Mouse (Mus musculus) limb, embryonic 10.5 days (tissue): ENCODE measurements around the gene Avpr1b. TPM values are rescaled to one million over a fixed set of nuclear protein-coding genes. Genes with fewer than 3 reads are reported as not detected.

Experiments
- DNase-seq: peaks from one replicate; pipeline ENCODE4 v3.0.0-alpha.2; 2017; ENCODE audit warnings: low spot score
- H3K27ac ChIP-seq: fragments of 300-500 bp; sonication (generic); 2 replicates; pipeline ENCODE4 v1.5.1; 2016; ENCODE audit warnings: mild to moderate bottlenecking
- H3K27me3 ChIP-seq: fragments of 300-500 bp; sonication (generic); 2 replicates; pipeline ENCODE4 v1.6.1; 2016; ENCODE audit warnings: low read depth, mild to moderate bottlenecking; ENCODE audit not compliant: poor library complexity, severe bottlenecking
- H3K36me3 ChIP-seq: fragments of 300-500 bp; sonication (generic); 2 replicates; pipeline ENCODE4 v1.6.1; 2016; ENCODE audit warnings: mild to moderate bottlenecking, moderate library complexity
- H3K4me1 ChIP-seq: fragments of 300-500 bp; sonication (generic); 2 replicates; pipeline ENCODE4 v1.6.1; 2016
- H3K4me3 ChIP-seq: fragments of 300-500 bp; sonication (generic); 2 replicates; pipeline ENCODE4 v1.5.1; 2016; ENCODE audit warnings: mild to moderate bottlenecking, moderate library complexity
- H3K9me3 ChIP-seq: fragments of 300-500 bp; sonication (generic); replicated peaks from 2 replicates; pipeline ENCODE4 v1.6.1; 2016; ENCODE audit warnings: mild to moderate bottlenecking
- WGBS: fragments of 180-500 bp; shearing (Covaris S2); methylation state at CpG from one replicate; pipeline ENCODE4 v1.1.7; 2016; 5-methylcytosine and 5-hydroxymethylcytosine counted together
- polyA plus RNA-seq: library from polyadenylated mRNA; unstranded; fragments of >200 nt; fragmentation: Nextera tagmentation; extraction: Ambion mirVana; gene quantifications from 2 replicates; pipeline ENCODE4 v1.2.1, GENCODE M21; 2016

Avpr1b gene
- polyA plus RNA-seq, 1 experiment from 2014 or later = not detected

GRCm38 (mm10) chr1:131586836-131587235 lies 12.2 kb upstream of the Avpr1b start:
- H3K4me3 ChIP-seq = no peak overlapping the region
- H3K9me3 ChIP-seq = no peaks in the 10 kb centered on the region
- WGBS = 85% methylated on average over 8 of the region's 8 CpGs
- H3K36me3 ChIP-seq = no peaks in the 10 kb centered on the region
- no peak overlapping the region for H3K27ac ChIP-seq
- no peak for DNase-seq
- H3K4me1 ChIP-seq = no peaks in the 10 kb centered on the region
- no peaks in the 10 kb centered on the region for H3K27me3 ChIP-seq

- Histone ChIP-seq H3K36me3 (no peaks in the 10 kb centered on the region), H3K9me3 (no peaks in the 10 kb centered on the region), H3K4me3 (no peak overlapping the region), H3K27ac (no peak overlapping the region), H3K27me3 (peaks cover 24% of the 10 kb centered on the region), H3K4me1 (0 out of 2 replicates have a peak, but pooled peaks cover 8% of the 10 kb centered on the region)
- peak; percentile 34 for DNase-seq
- 41% methylated on average over 11 of the region's 11 CpGs for WGBS
Measured at GRCm38 (mm10) chr1:131600314-131600713, 1.3 kb downstream of the Avpr1b start.

GRCm38 (mm10) chr1:131606719-131607118 lies 7.7 kb downstream of the Avpr1b start:
- Histone ChIP-seq H3K27ac (no peak overlapping the region), H3K9me3 (no peaks in the 10 kb centered on the region), H3K27me3 (no peaks in the 10 kb centered on the region), H3K36me3 (no peaks in the 10 kb centered on the region), H3K4me3 (no peak overlapping the region), H3K4me1 (no peaks in the 10 kb centered on the region)
- 82% methylated on average over 2 of the region's 2 CpGs for WGBS
- no peak for DNase-seq

GRCm38 (mm10) chr1:131612556-131613155 lies 13.6 kb downstream of the Avpr1b start:
- 50% methylated on average over 4 of the region's 4 CpGs for WGBS
- no peaks in the 10 kb centered on the region for H3K36me3 ChIP-seq
- no peaks in the 10 kb centered on the region for H3K4me1 ChIP-seq
- no peak overlapping the region for H3K4me3 ChIP-seq
- H3K27me3 ChIP-seq = no peaks in the 10 kb centered on the region
- H3K9me3 ChIP-seq = no peaks in the 10 kb centered on the region
- H3K27ac ChIP-seq = no peak overlapping the region
- no peak for DNase-seq

GRCm38 (mm10) chr1:131613361-131614133 lies 14.5 kb downstream of the Avpr1b start:
- 81% methylated on average over 16 of the region's 16 CpGs for WGBS
- Histone ChIP-seq H3K27ac (no peak overlapping the region), H3K9me3 (no peaks in the 10 kb centered on the region), H3K27me3 (no peaks in the 10 kb centered on the region), H3K36me3 (no peaks in the 10 kb centered on the region), H3K4me3 (no peak overlapping the region), H3K4me1 (no peaks in the 10 kb centered on the region)
- DNase-seq = peak; percentile 76

GRCm38 (mm10) chr1:131614641-131615040 lies 15.6 kb downstream of the Avpr1b start:
- DNase-seq = no peak
- Histone ChIP-seq H3K36me3 (no peaks in the 10 kb centered on the region), H3K4me3 (no peak overlapping the region), H3K27me3 (no peaks in the 10 kb centered on the region), H3K27ac (no peak overlapping the region), H3K4me1 (no peaks in the 10 kb centered on the region), H3K9me3 (no peaks in the 10 kb centered on the region)
- WGBS = 84% methylated on average over 6 of the region's 6 CpGs

- Histone ChIP-seq H3K27ac (no peak overlapping the region), H3K4me1 (no peaks in the 10 kb centered on the region)
- WGBS = 76% methylated on average over 1 of the region's 1 CpGs
Measured at GRCm38 (mm10) chr1:131616131-131616530, 17.1 kb downstream of the Avpr1b start.

GRCm38 (mm10) chr1:131616546-131617220 lies 17.6 kb downstream of the Avpr1b start:
- H3K27ac ChIP-seq = no peak overlapping the region
- no peaks in the 10 kb centered on the region for H3K27me3 ChIP-seq
- no peaks in the 10 kb centered on the region for H3K9me3 ChIP-seq
- no peaks in the 10 kb centered on the region for H3K36me3 ChIP-seq
- no peaks in the 10 kb centered on the region for H3K4me1 ChIP-seq
- no peak for DNase-seq
- no peak overlapping the region for H3K4me3 ChIP-seq
- WGBS = 69% methylated on average over 5 of the region's 5 CpGs

More at GRCm38 (mm10) chr1:131616131-131616530, 17.1 kb downstream of the Avpr1b start:
- Histone ChIP-seq H3K36me3 (no peaks in the 10 kb centered on the region), H3K9me3 (no peaks in the 10 kb centered on the region), H3K27me3 (no peaks in the 10 kb centered on the region), H3K4me3 (no peak overlapping the region)
- DNase-seq = no peak

GRCm38 (mm10) chr1:131618576-131618975 lies 19.5 kb downstream of the Avpr1b start:
- H3K4me3 ChIP-seq = no peak overlapping the region
- no peak overlapping the region for H3K27ac ChIP-seq
- 71% methylated on average over 1 of the region's 1 CpGs for WGBS
- H3K9me3 ChIP-seq = no peaks in the 10 kb centered on the region
- no peaks in the 10 kb centered on the region for H3K4me1 ChIP-seq
- H3K27me3 ChIP-seq = no peaks in the 10 kb centered on the region
- no peak for DNase-seq
- H3K36me3 ChIP-seq = no peaks in the 10 kb centered on the region

GRCm38 (mm10) chr1:131619348-131619747 lies 20.3 kb downstream of the Avpr1b start:
- H3K27ac ChIP-seq = no peak overlapping the region
- H3K9me3 ChIP-seq = no peaks in the 10 kb centered on the region
- H3K4me3 ChIP-seq = no peak overlapping the region
- H3K4me1 ChIP-seq = no peaks in the 10 kb centered on the region
- no peaks in the 10 kb centered on the region for H3K27me3 ChIP-seq
- 89% methylated on average over 7 of the region's 7 CpGs for WGBS
- no peaks in the 10 kb centered on the region for H3K36me3 ChIP-seq
- no peak for DNase-seq

GRCm38 (mm10) chr1:131623644-131624043 lies 24.6 kb downstream of the Avpr1b start:
- no peaks in the 10 kb centered on the region for H3K4me1 ChIP-seq
- no peaks in the 10 kb centered on the region for H3K9me3 ChIP-seq
- no peaks in the 10 kb centered on the region for H3K36me3 ChIP-seq
- H3K27ac ChIP-seq = no peak overlapping the region
- H3K27me3 ChIP-seq = no peaks in the 10 kb centered on the region
- WGBS = 62% methylated on average over 3 of the region's 3 CpGs
- H3K4me3 ChIP-seq = no peak overlapping the region
- DNase-seq = no peak

GRCm38 (mm10) chr1:131624175-131624835 lies 25.3 kb downstream of the Avpr1b start:
- H3K27ac ChIP-seq = no peak overlapping the region
- no peaks in the 10 kb centered on the region for H3K27me3 ChIP-seq
- H3K36me3 ChIP-seq = no peaks in the 10 kb centered on the region
- no peaks in the 10 kb centered on the region for H3K4me1 ChIP-seq
- 62% methylated on average over 3 of the region's 3 CpGs for WGBS
- H3K4me3 ChIP-seq = no peak overlapping the region
- no peak for DNase-seq
- H3K9me3 ChIP-seq = no peaks in the 10 kb centered on the region

GRCm38 (mm10) chr1:131626200-131626599 lies 27.2 kb downstream of the Avpr1b start:
- 85% methylated on average over 6 of the region's 6 CpGs for WGBS
- Histone ChIP-seq H3K4me1 (no peaks in the 10 kb centered on the region), H3K36me3 (no peaks in the 10 kb centered on the region), H3K27ac (no peak overlapping the region), H3K27me3 (no peaks in the 10 kb centered on the region), H3K9me3 (no peaks in the 10 kb centered on the region), H3K4me3 (no peak overlapping the region)
- no peak for DNase-seq
